10 mouse cellular contexts compared by ENCODE assay signal in genomic region chr13:106820149-106820548, GRCm38 (mm10).
"Had no signal": no experiment of that assay in that cellular context is flagged by ENCODE, and none has a peak within 500 bp of the region (broad histone marks: within the 10 kb centered on the region; RNA-seq: fewer than 3 reads in every experiment).

No protein-coding gene starts in this region.

- H3K27me3 ChIP-seq: limb, embryonic 12.5 days; liver, embryonic 15.5 days; midbrain, embryonic 13.5 days had no signal

- H3K4me1 ChIP-seq: limb, embryonic 12.5 days; liver, embryonic 15.5 days had no signal

- H3K9ac ChIP-seq: limb, embryonic 12.5 days; liver, embryonic 15.5 days; midbrain, embryonic 13.5 days had no signal

- H3K9me3 ChIP-seq: limb, embryonic 12.5 days; liver, embryonic 15.5 days; midbrain, embryonic 13.5 days had no signal

- H3K27ac ChIP-seq: layer of hippocampus, adult 2 months; limb, embryonic 12.5 days; liver, embryonic 15.5 days; midbrain, embryonic 13.5 days had no signal

- H3K4me3 ChIP-seq: layer of hippocampus, adult 2 months; limb, embryonic 12.5 days; liver, embryonic 15.5 days; midbrain, embryonic 13.5 days had no signal

- DNase-seq: liver; lung, adult 2 months; right cerebral cortex, postnatal 14 days; thymus, postnatal 36 days had no signal

- ATAC-seq: inflammation-experienced regulatory T-cells, adult 6 months; intestine, postnatal 0 days; midbrain, embryonic 13.5 days had no signal

- H3K4me2 ChIP-seq: limb, embryonic 12.5 days; liver, embryonic 15.5 days; midbrain, embryonic 13.5 days had no signal
